Mouse (Mus musculus) ES-E14 (cell line): ENCODE data around the gene Hsp90ab1.

ENCODE experiments used
- HCFC1 ChIP-seq: IDR thresholded peaks from 2 replicates; pipeline ENCODE4 v1.6.1; 2012; ENCODE audit warnings: low read length, inconsistent platforms, borderline replicate concordance; ENCODE audit not compliant: insufficient read depth
- MAFK ChIP-seq: IDR thresholded peaks from 2 replicates; pipeline ENCODE4 v1.6.1; 2014; ENCODE audit warnings: mild to moderate bottlenecking, low read depth, low read length, inconsistent platforms; ENCODE audit not compliant: insufficient read depth
- ZC3H11A ChIP-seq: IDR thresholded peaks from 2 replicates; pipeline ENCODE4 v1.6.1; 2012; ENCODE audit warnings: low read depth, mild to moderate bottlenecking, inconsistent platforms, low read length, borderline replicate concordance
- ZNF384 ChIP-seq: IDR thresholded peaks from 2 replicates; pipeline ENCODE4 v1.6.1; 2012; ENCODE audit warnings: low read depth, low read length, inconsistent platforms

DNA sequence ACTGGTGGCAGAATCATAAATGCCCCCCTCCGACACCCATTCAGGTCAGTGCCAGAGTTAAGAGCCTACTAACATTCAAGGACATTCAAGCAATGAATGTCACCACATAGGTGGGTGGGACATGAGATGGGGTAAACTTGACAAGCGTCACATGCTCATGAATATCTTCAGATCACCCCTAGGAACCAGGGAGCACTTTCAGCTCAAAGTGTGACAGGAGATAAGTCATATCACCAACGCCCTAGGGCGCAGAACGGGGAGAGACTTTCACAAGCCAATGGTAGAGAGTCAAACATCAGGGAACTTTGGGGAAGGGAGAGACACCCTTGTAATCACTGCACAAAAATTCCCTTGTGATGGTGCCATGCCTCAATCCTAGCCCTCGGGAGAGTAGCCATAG is 9.1 kb upstream of the Hsp90ab1 start:
- TF ChIP-seq MAFK (no peak), ZNF384 (no peak), HCFC1 (no peak), ZC3H11A (no peak)
